Mouse (Mus musculus) kidney, adult 2 months (tissue): ENCODE measurements at regions not wholly inside any gene's neighbourhood (a gene's known extent, or its start where the extent isn't known, plus 50 kb on each side); places are given as distances from the start of the nearest gene placed in this dataset.

Experiments used
- CTCF ChIP-seq: fragments of 200-500 bp; conservative IDR thresholded peaks from 2 replicates; pipeline ENCODE4 v1.5.1; 2011; ENCODE audit warnings: low read depth, mild to moderate bottlenecking, control low read depth, low read length, moderate library complexity, mixed read lengths; ENCODE audit not compliant: insufficient read depth, insufficient read length
- POLR2A ChIP-seq: fragments of 200-500 bp; IDR thresholded peaks from one replicate; pipeline ENCODE4 v1.6.1; 2011; ENCODE audit warnings: low read depth, low read length, control low read depth

DNA sequence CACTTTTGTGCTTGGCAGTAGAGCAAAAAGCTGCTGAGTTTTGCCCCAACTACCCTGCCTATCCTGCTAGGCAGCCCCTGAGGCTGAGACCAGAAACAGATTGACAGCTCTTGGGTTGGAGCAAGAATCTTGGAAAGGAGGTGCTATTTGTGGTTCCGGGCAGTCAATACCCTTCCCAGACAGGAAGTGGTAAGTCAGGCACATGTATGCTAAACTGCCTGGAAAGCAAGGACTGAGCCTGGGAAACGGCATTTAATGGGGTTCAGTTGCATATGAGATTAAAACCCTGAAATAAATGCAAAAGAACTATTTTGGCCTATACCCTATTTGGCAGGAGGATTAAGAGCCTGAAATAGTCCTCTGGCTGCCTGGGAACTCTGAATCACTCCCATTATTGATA is 266.9 kb downstream of the Etaa1 start:
- no peak for TF ChIP-seq CTCF
- no peak for TF ChIP-seq POLR2A
